Mouse (Mus musculus) lung, postnatal 0 days (tissue): Measurements from ENCODE around the gene Nrp2. TPM values are rescaled to one million over a fixed set of nuclear protein-coding genes. Genes with fewer than 3 reads are reported as not detected.

ENCODE experiments used
- ATAC-seq: fragments of 200-750 bp; cut with Nextera tagmentation; 2 replicates; pipeline ENCODE4 v1.8.0; 2017; ENCODE audit warnings: moderate library complexity
- DNase-seq: peaks from one replicate; pipeline ENCODE4 v3.0.0-alpha.2; 2016; ENCODE audit warnings: low spot score
- H3K27ac ChIP-seq: fragments of 300-500 bp; sonication (generic); 2 replicates; pipeline ENCODE4 v1.5.1; 2014; ENCODE audit warnings: antibody characterized with exemption, mild to moderate bottlenecking, low read length, mixed read lengths
- H3K27me3 ChIP-seq: fragments of 300-500 bp; sonication (generic); replicated peaks from 2 replicates; pipeline ENCODE4 v1.6.1; 2014; ENCODE audit warnings: low read length, mixed read lengths; ENCODE audit not compliant: insufficient read depth
- H3K36me3 ChIP-seq: fragments of 300-500 bp; sonication (generic); 2 replicates; pipeline ENCODE4 v1.6.1; 2014; ENCODE audit warnings: low read length, mixed read lengths; ENCODE audit not compliant: insufficient read depth
- H3K4me1 ChIP-seq: fragments of 300-500 bp; sonication (generic); 2 replicates; pipeline ENCODE4 v1.6.1; 2014; ENCODE audit warnings: antibody characterized with exemption, low read depth, low read length, mixed read lengths; ENCODE audit not compliant: insufficient read depth
- H3K4me2 ChIP-seq: fragments of 300-500 bp; sonication (generic); replicated peaks from 2 replicates; pipeline ENCODE4 v1.6.1; 2014; ENCODE audit warnings: low read depth, mild to moderate bottlenecking, low read length, moderate library complexity, mixed read lengths
- H3K4me3 ChIP-seq: fragments of 300-500 bp; sonication (generic); 2 replicates; pipeline ENCODE4 v1.5.1; 2014; ENCODE audit warnings: low read depth, low read length
- H3K9ac ChIP-seq: fragments of 300-500 bp; sonication (generic); replicated peaks from 2 replicates; pipeline ENCODE4 v1.6.1; 2014; ENCODE audit warnings: low read depth, mild to moderate bottlenecking
- H3K9me3 ChIP-seq: fragments of 300-500 bp; sonication (generic); 2 replicates; pipeline ENCODE4 v1.6.1; 2016; ENCODE audit warnings: low read length, mixed read lengths
- CTCF ChIP-seq: IDR thresholded peaks from 2 replicates; pipeline ENCODE4 v1.5.1; 2016; ENCODE audit warnings: antibody characterized with exemption, mild to moderate bottlenecking
- EP300 ChIP-seq: IDR thresholded peaks from 2 replicates; pipeline ENCODE4 v1.6.1; 2016; ENCODE audit warnings: antibody characterized with exemption, mild to moderate bottlenecking, control low read depth
- WGBS: fragments of 180-500 bp; shearing (Covaris S2); extraction: QIAGEN DNeasy Blood & Tissue Kit; methylation state at CpG from one replicate; pipeline ENCODE4 v1.1.7; 2014; 5-methylcytosine and 5-hydroxymethylcytosine counted together
- polyA plus RNA-seq: library from polyadenylated mRNA; unstranded; fragments of >200 nt; fragmentation: Nextera tagmentation; extraction: Ambion mirVana; gene quantifications from 2 replicates; pipeline ENCODE4 v1.2.1, GENCODE M21; 2015

The Nrp2 gene
- polyA plus RNA-seq: 14.0 and 17.5 TPM in 2 replicates

DNA sequence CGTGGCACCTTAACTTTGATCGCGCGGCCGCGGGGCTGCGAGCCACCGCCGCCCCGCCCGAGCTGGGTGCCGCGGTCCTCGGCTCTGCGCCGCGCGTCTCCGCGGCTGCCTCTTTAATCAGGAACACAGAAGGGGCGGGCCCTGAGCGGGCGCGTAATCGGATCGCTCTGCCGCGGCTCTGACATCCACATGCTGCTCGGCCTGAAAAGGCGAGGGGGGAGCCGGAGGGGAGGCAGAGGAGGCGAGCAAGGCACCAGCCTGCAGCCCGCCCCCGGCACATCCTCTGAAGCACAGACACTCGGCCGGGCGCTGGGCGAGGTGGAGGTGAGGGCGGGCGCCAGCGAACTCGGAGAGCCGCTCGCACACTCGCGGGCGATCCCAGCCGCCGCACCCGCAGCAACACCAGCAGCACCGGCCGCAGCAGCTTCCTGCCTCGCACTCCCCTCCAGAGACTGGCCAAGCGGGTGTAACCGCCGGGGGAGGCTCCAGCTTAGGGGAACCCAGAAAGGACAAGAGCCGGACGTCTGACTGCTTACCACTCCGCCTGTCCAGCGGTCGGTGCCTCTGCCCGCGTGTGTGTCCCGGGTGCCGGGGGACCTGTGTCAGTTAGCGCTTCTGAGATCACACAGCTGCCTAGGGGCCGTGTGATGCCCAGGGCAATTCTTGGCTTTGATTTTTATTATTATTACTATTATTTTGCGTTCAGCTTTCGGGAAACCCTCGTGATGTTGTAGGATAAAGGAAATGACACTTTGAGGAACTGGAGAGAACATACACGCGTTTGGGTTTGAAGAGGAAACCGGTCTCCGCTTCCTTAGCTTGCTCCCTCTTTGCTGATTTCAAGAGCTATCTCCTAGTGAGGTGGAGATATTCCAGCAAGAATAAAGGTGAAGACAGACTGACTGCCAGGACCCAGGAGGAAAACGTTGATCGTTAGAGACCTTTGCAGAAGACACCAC, at the start of gene Nrp2:
TSS of gene Nrp2 (plus strand) at position 128 of the 959 bp plus-strand sequence.
- H3K4me2 ChIP-seq: peak within 1 kb of the TSS; percentile 98
- H3K4me1 ChIP-seq: peaks cover 5% of the 10 kb centered on the region; the same call in 1 of the 2 replicates
- under 1% methylated on average over 60 of the region's 76 CpGs for WGBS
- peak; percentile 79 for ATAC-seq
- DNase-seq: peak; percentile 93
- H3K4me3 ChIP-seq: peak within 1 kb of the TSS; percentile 76
- H3K36me3 ChIP-seq: no peaks in the 10 kb centered on the region
- no peaks in the 10 kb centered on the region for H3K27me3 ChIP-seq
- H3K9ac ChIP-seq: peak within 1 kb of the TSS; percentile 66
- TF ChIP-seq CTCF (no peak; the same call in 1 of the 2 replicates), EP300 (no peak)
- peak within 1 kb of the TSS; percentile 84 for H3K27ac ChIP-seq
- no peaks in the 10 kb centered on the region for H3K9me3 ChIP-seq

DNA sequence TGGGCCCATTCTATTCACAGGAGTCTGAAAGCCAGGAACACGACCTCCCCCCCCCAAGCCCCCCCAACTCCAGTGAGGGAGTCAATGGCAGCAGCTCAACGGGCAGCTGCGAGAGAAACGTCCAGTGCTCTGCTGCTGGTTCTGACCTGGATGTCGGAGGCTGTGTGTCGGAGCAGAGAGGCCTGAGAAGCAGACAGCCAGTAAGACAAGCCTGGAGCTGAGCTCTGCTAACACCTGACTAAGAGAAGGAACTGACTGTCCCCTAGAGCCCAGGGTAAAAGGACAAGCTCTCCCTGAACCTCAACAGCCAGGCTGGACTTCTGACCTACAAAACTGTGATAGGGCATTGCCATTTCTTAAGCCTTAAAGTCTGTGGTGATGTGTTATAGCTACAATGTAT, 48.6 kb upstream of the Nrp2 start:
- no peak overlapping the region for H3K4me2 ChIP-seq
- H3K27me3 ChIP-seq: no peaks in the 10 kb centered on the region
- H3K4me3 ChIP-seq: no peak overlapping the region
- TF ChIP-seq CTCF (no peak), EP300 (no peak)
- no peak for ATAC-seq
- no peaks in the 10 kb centered on the region for H3K36me3 ChIP-seq
- no peaks in the 10 kb centered on the region for H3K9me3 ChIP-seq
- H3K9ac ChIP-seq: no peak overlapping the region
- H3K4me1 ChIP-seq: no peaks in the 10 kb centered on the region
- 67% methylated on average over 6 of the region's 6 CpGs for WGBS
- DNase-seq: no peak
- no peak overlapping the region for H3K27ac ChIP-seq

DNA sequence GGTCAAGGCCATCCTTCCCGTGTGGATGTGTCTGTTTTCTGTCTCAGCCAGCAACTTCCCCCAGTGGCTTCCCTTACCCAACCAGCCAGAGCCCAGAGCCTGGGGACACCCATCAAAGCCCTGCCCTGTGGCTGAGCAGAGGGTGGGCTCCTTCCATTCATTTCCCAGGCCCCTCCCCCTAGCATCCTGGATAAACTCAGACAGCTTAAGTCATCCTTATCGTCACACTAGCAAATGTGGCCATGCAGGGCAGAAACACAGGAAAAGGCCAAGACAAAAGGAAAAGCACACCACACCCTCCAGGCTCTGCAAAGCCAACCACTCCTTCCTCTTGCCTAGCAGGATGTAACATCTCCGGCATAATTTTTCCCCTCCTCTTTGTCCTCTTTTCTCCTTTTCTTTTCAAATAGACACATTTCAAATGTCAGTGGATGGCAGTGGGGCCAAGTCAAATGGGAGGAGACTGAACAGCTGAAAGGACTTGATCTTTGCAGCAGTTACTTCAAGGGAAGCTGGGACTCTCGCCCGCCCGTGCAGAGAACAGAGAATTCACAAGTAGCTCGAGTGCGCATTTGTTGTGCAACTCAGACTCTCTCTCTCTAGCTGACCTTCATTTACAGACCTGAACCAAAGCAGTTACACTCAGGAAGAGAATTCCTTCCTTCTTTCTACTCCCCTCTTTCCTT, 38.0 kb upstream of the Nrp2 start:
- H3K4me3 ChIP-seq: no peak overlapping the region
- no peak overlapping the region for H3K9ac ChIP-seq
- DNase-seq (peak; percentile 86), ATAC-seq (peak; percentile 98)
- H3K9me3 ChIP-seq: 0 out of 2 replicates have a peak, but pooled peaks cover 2% of the 10 kb centered on the region
- H3K27ac ChIP-seq: peak overlapping the region; percentile 66
- no peaks in the 10 kb centered on the region for H3K36me3 ChIP-seq
- H3K4me2 ChIP-seq: no peak overlapping the region
- WGBS: 15% methylated on average over 8 of the region's 8 CpGs
- H3K27me3 ChIP-seq: no peaks in the 10 kb centered on the region
- peaks cover 4% of the 10 kb centered on the region; the same call in 1 of the 2 replicates for H3K4me1 ChIP-seq
- TF ChIP-seq EP300 (peak; percentile 89), CTCF (no peak)

GRCm38 (mm10) chr1:62665771-62666730, 37.0 kb upstream of the Nrp2 start:
- Histone ChIP-seq H3K9me3 (0 out of 2 replicates have a peak, but pooled peaks cover 2% of the 10 kb centered on the region), H3K27ac (peak overlapping the region; percentile 66), H3K36me3 (no peaks in the 10 kb centered on the region), H3K9ac (no peak overlapping the region), H3K4me3 (no peak overlapping the region), H3K27me3 (no peaks in the 10 kb centered on the region), H3K4me2 (no peak overlapping the region), H3K4me1 (peaks cover 4% of the 10 kb centered on the region; the same call in 1 of the 2 replicates)
- DNase-seq (no peak), ATAC-seq (no peak)
- TF ChIP-seq CTCF: no peak
- no peak for TF ChIP-seq EP300
- WGBS: 79% methylated on average over 5 of the region's 5 CpGs

GRCm38 (mm10) chr1:62666780-62667179, 36.3 kb upstream of the Nrp2 start:
- Histone ChIP-seq H3K4me2 (no peak overlapping the region), H3K27me3 (no peaks in the 10 kb centered on the region), H3K9me3 (0 out of 2 replicates have a peak, but pooled peaks cover 2% of the 10 kb centered on the region), H3K4me1 (peaks cover 4% of the 10 kb centered on the region; the same call in 1 of the 2 replicates), H3K36me3 (no peaks in the 10 kb centered on the region), H3K4me3 (no peak overlapping the region), H3K27ac (no peak overlapping the region), H3K9ac (no peak overlapping the region)
- no peak for ATAC-seq
- 70% methylated on average over 5 of the region's 5 CpGs for WGBS
- no peak for DNase-seq
- TF ChIP-seq CTCF (no peak), EP300 (no peak)
